Mouse (Mus musculus) urinary bladder, postnatal 4 days (tissue): ENCODE data around the gene Sephs2.
"Not testable (repeated sequence)": the region's sequence is repeated elsewhere in the genome, so short reads cannot be mapped to it uniquely, and the experiment has no call there.

Experiments used
- DNase-seq, 2 experiments: peaks; one replicate each; pipeline ENCODE4 v3.0.0; 2021 to 2022; ENCODE audit warnings: low spot score in 2 of 2

The Sephs2 gene

DNA sequence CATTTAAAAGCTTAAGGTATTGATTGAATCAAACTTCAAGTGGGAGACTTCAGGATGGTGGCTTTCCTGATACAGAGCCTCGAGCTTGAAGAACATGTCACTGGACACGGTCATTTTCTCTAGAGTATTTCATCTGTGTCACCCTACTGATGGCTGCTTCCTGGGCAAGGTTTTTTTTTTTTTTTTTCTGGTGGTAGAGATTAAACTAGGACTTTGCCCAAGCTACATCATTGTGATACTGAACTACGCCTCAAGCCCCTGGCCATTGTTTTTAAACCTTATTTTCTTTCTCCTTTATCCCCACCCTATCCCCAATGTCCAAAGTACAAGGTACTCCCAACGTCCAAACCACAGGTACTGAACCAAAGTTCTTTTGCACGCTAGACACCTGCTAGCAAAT lies 3.2 kb downstream of the Sephs2 start:
- DNase-seq, result no peak

DNA sequence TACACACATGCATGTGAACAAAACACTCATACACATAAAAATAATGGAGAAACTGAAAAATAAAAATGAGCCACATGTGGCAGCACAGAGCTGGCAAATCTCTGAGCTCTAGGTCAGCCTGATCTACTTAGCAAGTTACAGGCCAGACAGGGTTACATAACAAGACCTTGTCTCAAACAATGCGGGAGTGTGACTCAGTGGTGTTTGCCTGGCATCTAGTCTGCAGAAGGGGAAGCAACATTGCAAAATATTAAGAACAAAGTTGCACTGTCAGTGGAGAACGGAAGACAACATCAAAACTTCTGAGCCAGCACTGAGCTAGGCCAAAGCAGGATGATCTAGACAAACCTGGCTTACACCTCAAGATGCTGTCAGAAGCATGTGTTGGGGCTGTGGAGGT lies 3.6 kb downstream of the Sephs2 start:
- no peak for DNase-seq

DNA sequence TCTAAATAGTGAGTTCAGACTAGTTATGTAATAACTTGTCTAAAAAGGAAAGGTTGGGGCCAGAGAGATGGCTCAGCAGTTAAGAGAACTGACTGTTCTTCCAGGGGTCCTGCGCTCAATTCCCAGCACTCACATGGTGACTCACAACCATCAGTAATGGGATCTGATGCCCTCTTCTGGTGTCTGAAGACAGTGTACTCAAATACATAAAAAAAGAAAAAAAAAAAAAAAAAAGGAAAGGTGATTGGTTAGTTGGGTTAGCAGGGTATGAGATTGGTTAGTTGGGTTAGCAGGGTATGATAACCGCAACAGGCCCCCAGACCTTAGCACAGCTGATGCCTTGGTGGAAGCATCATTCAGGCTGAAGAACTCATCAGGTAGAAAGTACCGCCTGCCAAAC lies 10.3 kb downstream of the Sephs2 start:
- DNase-seq, result no peak

DNA sequence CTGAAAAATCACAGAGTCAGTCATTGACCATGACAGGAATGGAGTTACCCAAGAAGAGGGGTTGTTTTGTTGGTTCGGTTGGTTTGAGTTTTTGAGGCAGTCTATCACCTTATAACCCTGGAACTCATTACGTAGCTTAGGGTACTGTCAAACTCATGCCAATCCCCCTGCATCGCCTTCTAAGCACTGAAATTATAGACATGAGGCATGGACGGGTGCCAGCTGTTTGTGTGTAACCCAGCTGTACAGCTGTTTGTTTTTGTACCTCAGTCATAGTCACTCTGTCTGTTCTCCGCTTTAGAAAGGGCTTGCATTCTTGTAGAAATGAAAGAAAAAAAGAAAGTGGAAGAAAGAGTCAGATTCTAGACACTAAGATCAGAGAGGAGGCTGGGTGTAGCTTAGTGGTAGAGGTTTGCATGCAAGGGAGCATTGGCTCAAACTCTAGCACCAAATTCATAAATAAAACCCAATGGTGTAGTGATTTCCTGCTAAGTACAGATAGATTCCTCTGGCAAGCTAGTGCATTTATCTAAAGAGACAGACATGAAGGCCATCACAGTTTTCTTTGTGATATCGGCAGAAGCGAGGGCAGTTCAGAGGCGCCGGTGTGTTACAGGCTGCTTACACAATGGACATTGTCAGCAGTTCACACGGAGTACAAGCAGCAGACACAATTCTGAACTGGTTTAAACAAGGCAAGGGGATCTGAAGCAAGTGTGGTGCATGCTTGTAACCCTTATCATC lies 11.5 kb downstream of the Sephs2 start:
- no peak for DNase-seq

DNA sequence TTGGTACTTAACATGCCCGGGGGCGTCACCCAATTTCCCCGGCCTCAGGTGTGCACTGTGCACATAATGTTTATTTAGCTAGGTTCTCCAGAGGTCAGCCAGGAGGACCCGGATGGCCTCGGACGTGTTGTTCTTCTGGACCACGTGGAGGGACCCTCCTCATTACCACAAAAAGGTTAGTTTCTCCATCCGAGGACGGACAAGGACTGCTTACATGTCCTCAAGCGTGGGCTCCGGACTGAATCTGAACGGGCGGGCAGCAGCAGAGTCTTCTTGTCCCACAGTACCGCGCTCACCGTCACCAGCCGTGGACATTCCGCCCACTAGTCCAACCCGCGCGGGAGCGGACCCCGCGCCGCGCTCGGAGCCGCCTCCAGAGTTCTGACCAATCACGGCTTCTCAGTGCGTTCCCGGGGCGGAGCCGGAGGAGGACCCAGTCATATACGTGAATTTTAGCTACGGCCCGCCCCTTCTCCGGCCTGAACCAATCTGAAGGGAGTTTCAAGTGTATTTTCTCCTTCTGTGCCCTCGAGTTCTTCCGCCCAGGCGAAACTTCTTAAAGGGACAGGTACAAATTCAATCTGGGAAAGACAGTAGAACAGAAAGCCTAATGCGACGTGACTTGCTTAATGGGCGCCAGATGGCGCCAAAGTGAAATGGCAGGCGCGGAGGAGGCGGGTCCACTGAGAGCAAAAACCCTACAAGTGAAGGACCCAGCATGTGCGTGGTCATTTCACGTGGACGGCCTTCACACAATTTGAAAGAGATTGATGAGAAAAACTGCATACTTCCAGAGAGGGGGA lies 13.3 kb downstream of the Sephs2 start, which contains the start of gene Dctpp1:
Gene Dctpp1 (minus strand): TSS at position 401 of the 803 bp plus-strand sequence.
- peak; percentile 94 to 95 for DNase-seq

DNA sequence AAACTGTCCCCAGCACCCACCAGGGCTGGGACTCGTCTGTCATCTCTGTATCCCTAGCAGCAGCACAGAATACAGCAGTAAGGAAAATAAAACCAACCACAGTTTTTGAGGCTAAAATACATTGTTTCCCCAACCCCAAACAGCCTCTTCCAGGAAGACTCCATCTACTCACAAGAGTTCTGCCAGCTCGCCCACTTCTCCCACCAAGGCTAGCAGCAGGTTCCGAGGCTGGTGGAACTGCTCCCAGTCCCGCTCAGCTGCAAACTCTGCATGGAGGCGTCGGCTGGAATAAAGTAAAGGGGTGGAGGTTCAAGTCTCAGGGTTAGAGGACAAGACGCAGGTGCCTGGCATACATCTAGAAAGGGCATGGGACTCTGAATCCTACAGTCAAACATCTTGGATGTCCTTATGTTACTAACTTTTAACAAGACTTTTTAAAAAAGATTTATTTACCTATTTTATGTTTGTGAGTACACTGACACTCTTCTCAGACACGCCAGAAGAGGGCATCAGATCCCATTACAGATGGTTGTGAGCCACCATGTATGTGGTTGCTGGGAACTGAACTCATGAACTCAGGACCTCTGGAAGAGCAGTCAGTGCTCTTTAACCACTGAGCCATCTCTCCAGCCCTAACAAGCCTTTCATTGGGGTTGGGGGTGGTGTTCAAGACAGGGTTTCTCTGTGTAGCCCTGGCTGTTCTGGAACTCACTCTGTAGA lies 14.5 kb downstream of the Sephs2 start:
- no peak for DNase-seq

DNA sequence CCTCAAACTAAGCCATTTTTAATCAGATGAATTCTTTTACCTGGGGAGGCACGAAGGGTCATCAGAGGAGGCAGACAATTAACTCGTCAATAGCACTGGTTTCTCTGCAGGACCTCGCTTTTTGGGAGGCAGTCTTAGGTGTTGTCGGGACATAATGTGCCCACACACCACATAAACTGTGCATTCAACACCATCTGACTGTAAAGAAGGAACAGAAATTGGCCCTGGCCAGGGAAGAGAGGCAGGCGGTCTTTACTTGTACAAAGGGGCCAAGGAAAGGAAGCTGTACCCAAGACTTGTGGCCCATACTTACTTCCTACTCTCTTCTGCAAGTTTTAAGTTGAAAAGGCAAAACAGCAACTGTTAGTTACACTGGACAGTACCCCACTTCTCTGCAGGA lies 17.3 kb downstream of the Sephs2 start:
- no peak for DNase-seq

DNA sequence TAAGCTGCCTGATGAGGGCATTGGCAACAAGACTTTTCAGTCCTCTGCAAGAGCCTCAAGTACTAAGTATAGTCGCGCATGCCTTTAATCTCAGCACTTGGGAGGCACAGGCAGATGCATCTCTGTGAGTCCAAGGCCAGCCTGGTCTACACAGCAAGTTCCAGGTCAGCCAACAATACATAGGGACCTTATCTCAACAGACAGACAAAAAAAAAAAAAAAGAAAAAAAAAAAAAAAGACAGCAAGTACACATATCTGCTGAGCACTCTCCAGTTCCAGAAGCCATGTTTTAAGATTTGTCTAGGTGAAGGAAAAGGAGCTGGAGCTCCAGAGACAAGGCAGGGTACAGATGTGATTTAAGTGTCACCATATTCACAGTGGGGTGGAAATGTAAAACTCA lies 17.9 kb downstream of the Sephs2 start:
- DNase-seq, result no peak

DNA sequence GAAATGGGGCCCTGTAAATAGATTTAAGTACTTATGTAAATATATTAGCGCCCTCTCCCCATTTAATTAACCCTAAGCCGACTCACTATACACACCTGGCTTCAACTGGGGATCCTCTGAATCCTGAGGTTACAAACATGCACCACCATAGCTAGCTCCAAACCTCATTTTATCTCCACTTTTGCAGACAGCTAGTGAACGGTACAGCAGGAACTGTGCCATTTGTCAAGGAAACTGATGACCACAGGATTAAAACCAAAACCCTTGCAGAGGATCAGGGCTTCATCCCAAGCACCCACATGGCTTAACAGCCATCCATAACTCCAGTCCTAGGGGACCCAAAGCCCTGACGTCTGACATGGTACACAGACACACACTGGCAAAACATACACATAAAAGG lies 18.8 kb downstream of the Sephs2 start:
- DNase-seq, result no peak

DNA sequence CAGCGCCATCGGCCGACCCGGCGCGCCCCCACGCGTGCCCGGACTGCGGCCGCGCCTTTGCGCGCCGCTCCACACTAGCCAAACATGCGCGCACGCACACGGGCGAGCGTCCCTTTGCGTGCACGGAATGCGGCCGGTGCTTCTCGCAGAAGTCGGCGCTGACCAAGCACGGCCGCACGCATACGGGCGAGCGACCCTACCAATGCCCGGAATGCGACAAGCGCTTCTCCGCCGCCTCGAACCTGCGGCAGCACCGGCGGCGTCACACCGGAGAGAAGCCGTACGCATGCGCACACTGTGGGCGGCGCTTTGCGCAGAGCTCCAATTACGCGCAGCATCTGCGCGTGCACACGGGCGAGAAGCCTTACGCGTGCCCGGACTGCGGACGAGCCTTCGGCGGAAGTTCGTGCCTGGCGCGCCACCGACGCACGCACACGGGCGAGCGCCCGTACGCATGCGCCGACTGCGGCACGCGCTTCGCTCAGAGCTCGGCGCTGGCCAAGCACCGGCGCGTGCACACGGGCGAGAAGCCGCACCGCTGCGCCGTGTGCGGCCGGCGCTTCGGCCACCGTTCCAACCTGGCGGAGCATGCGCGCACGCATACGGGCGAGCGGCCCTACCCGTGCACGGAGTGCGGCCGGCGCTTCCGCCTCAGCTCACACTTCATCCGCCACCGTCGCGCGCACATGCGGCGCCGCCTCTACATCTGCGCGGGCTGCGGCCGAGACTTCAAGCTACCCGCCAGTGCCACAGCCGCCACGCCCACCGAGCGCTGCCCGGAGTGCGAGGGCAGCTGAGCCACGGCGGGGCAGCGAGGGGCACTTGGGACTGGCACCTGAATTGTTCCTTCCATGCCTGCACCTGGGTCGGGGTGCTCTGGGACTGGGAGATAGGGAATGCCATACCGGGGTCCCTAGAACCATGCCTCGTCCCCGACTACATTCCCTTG lies 19.8 kb downstream of the Sephs2 start:
- DNase-seq, result peak; percentile 93 to 95

DNA sequence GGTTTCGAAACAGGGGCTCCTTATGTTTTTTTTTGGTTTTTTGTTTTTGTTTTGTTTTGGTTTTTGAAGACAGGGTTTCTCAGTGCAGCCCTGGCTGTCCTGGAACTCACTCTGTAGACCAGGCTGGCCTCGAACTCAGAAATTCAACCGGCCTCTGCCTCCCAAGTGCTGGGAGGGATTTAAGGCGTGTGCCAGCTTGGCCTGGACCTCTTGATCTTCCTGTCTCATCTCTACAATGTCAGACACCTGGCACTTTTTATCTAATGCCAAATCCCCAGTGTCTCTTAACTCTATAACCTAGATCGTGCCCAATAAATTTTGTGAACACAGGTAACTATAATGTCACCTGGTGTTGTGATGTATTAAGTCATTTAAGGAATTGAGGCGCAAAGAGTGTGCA lies 20.5 kb downstream of the Sephs2 start:
- no peak for DNase-seq

DNA sequence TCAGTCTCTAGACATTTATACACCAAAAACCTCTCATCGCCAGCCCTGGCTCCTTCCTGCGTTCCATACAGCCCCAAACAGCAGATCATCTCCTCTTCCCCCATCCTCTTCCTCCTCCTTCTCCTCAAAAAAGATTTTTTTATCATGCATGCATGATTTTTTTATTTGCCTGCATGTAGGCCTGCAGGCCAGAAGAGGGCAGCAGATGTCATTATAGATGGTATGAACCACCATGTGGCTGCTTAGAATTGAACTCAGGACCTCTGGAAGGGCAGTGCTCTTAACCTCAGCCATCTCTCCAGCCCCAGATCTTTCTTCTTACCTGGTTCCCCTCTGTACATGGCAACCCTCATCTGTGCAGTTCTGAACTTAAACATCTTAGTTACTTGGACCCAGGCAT lies 21.4 kb downstream of the Sephs2 start:
- DNase-seq, result no peak

DNA sequence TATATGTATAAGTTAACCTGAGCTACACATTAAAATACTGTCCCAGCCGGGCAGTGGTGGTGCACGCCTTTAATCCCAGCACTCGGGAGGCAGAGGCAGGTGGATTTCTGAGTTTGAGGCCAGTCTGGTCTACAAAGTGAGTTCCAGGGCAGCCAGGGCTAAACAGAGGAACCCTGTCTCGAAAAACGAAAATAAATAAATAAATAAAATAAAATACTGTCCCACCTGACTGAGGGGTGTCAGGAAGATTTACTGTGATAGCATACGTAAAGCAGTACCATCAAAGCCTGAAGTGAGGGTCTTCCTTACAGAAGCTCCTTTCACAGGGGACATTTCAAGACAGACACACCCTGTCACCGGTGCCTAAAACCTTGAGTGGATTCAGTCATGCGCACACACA lies 23.3 kb downstream of the Sephs2 start:
- not testable (repeated sequence) for DNase-seq

DNA sequence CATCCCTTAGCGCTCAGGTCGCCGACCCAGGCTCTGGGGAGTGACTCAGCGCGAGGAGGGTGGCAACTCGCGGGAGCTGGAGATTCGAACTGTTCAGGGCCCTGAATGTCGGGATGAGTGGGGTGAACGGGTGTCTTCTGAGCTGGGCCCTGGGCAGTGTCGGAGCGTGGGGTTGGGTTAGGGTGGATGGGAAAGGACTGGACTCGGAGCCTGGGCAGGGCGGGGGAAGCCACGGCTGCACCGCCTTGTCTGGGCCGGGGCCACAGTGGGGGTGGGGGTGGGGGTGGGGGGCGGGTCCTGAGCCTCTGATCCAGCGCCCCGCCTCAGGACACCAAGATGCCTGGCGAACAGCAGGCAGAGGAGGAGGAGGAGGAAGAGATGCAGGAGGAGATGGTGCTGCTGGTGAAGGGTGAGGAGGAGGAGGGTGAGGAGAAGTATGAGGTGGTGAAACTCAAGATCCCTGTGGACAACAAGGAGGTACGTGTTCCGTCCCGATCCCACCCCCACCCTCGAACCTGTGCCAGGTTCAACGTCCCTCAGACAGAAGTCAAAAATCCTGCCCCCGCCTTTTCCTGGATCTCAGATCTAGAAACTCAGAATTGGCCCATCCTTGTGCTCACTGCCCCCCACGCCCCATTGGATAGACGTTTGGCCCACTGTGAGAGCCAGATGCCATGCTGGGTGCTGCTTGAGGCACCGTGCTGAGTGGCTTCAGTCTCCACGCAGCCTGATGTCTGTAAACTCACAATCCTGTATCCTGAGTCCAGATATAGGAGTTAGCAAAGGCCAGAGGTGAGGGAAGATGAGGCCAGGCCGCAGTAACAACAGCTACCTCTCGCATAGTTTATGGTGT lies 29.0 kb downstream of the Sephs2 start:
- peak; percentile 62 to 65 for DNase-seq

DNA sequence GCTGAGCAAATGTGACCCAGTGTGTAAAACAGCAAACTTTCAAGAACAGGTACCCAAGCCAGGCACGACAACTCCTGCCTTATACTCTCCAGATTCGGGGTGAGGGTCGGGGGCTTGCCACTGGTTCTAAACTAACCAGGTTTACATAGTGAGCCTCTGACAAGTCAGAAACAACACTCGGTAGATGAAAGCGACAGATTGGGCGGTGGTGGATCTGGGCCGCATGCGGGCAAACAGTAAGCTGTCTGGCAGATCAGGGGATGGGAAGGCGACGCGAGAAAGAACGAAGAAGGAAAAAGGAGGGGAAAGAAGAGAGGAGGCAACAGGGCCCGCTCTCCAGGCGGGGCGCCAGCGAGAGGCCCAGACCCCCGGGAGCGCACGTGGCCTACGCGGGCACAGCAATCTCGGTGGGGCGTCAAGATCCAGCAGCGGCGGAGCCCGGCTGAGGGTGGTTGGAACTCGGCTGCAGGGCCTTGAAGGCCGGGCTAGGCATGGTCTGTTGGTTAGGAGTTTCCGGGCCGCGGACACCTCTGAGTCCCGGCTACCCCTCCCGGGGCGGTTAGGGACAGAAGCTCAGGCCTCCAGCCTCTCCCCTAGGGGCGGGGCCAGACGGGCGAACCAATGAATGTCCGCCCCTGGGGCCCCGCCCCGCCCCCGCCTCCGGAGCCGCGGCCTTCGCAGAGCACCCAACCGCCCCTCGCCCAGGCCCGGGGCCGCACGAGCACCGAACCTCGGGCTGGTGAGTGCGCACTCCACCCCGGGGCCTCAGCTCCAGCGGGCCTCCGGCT lies 29.8 kb downstream of the Sephs2 start, which contains the start of gene Zfp771:
Gene Zfp771 (plus strand): TSS at position 405 of the 788 bp plus-strand sequence.
- peak; percentile 94 to 96 for DNase-seq

DNA sequence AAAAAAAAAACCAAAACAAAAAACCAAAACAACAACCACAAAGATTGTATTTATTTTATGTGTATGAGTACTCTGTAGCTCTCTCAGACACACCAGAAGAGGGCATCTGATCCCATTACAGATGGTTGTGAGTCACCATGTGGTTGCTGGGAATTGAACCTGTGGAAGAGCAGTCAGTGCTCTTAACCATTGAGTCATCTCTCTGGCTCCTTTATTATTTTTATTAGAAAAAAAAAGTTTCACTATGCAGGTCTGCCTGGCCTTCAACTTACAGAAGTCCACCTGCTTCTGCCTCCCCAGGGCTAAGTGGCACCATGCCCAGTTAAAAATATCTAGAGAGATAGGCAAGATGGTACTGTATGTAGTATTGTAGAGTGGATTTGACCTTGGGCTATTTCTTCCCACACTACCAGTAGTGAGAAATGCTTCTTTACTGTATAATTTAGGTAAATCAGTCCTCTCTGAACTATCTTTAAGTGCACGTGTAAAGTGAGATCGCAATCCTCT lies 30.4 kb downstream of the Sephs2 start:
- DNase-seq, result no peak

DNA sequence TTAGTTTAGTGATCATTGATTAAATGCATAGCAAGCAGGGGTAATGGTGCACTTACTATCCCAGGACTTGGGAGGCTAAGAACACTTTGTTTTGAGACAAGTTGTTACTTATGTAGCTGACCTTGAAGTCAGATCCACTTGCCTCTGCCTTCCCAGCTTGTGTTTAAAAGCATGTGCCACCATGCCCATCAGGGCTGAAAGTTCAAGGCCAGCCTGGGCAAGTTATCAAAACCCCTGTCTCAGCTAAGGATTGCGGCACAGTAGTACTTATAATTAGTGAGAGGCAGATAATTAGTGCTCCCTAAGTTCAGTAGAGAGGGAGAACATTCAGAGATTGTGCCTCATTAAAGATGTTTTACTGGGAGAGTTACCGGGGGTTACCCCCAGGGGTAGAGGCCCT lies 39.1 kb downstream of the Sephs2 start:
- no peak for DNase-seq

DNA sequence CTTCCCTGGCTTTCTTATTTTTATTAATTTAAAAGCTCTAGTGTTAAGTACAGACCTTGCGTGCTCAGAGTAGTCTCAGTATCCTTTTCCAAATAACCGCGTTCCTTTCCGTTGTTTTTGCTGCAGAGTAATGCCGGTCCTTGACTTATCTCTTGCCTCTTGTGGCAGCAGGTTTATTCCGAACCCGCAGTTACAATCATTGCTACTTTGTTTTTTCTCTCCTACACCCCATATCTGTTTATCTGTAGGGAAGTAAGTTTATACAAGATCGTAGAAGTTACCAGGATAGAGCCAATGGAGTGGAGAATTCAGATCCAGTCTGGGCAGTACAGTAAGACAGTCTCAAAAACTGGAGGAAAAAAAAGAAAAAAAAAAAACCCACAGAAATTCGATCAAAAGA lies 40.1 kb downstream of the Sephs2 start:
- no peak for DNase-seq

DNA sequence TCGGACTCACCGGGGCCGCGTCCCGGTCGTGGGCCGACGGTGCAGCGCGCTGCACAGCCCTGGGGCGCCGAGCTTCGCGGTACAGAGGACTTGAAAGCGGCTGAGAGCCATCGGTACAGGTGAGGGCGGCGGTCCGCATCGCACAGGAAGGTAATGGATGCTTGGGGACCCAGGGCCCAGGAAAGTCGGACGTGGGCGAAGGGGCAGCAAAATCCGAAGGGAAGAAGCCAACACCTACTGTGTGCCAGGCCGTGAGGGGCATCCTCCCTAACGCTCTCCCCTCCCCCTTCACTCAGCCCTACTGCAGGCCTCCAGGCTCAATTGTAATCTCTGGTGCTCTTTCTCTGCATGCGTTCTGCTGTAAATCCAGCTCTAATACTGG lies 40.5 kb downstream of the Sephs2 start:
- DNase-seq, result no peak
